Mouse (Mus musculus) erythroid progenitor cell, adult 5-6 weeks (primary cell): ENCODE measurements around the gene Nme6. TPM values are rescaled to one million over a fixed set of nuclear protein-coding genes. Genes with fewer than 3 reads are reported as not detected.

Source experiments
- ATAC-seq: replicated peaks from 2 replicates; pipeline ENCODE4 v1.8.0; 2016; ENCODE audit warnings: moderate number of reproducible peaks, mild to moderate bottlenecking, moderate TSS enrichment, inconsistent platforms; ENCODE audit not compliant: poor library complexity, low FRiP score, severe bottlenecking
- total RNA-seq, 2 experiments: library from RNA; stranded (forward) in 1 of 2; stranded (reverse) in 1 of 2; fragments of 150-400 nt in 1 of 2; fragments of 186-747, 209-891 nt in 1 of 2; gene quantifications; 2 replicates each; pipeline versions ENCODE4 v1.2.3 to v1.2.4; 2015 to 2017; ENCODE audit warnings: low replicate concordance in 2 of 2

Nme6 gene
- total RNA-seq, 2 experiments from 2014 or later: 10.0 to 12.2 TPM

DNA sequence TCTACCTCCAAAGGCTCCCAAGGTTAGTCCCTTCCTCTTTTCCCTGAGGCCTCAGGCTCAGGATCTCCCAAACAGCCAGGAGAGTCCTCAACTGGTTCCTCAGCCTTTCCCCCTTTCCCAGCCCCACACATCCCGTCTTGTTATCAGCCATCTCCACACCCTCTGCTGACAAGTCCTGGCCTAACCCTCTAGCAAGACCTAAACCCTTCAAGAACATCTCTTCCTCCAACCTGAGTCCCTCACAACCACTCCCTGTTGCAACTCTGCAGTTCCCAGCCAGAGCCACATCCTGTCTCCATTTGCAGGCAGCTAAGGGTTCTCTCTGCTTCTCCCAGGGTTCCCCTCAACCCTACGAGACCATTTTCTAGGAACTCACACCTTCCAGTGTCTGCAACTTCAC is 33.7 kb downstream of the Nme6 start:
- ATAC-seq: no peak

- ATAC-seq: no peak
Measured at GRCm38 (mm10) chr9:109870983-109871572, 38.5 kb downstream of the Nme6 start.

DNA sequence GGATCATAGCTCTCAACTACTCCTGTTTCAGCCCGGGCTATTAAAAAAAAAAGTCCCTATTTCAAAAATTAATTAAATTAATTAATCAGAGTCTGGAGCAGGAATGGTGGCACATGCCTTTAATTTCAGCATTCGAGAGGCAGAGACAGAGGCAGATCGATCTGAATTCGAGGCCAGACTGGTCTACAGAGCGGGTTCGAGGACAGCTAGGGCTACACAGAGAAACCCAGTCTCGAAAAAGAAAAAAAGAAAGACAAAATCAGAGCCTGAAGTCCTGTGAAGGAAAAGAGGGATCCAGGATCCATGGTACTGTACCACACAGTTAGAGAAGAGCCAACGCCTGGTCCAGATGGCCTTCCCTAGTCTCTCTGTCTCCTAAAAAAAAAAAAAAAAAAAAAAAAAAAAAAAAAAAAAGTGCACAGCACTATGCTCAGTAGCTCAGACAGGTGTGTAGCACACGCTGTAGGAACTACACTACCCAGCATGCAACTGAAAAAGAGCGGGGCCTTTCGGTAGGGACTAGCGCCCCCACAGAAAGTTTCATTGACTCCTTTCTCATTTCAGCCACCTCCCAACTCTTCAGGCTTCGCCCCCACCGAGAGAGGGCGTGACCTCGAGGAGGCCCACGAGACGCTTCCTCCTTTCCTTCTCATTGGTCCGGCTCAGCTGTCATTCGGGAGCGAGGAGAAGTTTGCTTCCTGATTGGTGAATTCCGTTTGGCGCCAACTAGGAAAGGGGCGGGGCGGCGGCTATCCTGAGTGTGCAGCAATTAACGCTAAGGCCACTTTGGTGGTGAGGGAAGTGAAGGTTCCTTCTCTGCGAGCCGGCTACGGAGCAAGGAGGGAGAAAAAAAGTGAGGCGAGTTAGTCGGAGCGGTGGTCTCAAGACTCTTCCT is 42.5 kb downstream of the Nme6 start, which contains the start of gene Cdc25a:
Gene Cdc25a (plus strand): TSS at position 783 of the 895 bp plus-strand sequence.
- ATAC-seq: peak; percentile 98

DNA sequence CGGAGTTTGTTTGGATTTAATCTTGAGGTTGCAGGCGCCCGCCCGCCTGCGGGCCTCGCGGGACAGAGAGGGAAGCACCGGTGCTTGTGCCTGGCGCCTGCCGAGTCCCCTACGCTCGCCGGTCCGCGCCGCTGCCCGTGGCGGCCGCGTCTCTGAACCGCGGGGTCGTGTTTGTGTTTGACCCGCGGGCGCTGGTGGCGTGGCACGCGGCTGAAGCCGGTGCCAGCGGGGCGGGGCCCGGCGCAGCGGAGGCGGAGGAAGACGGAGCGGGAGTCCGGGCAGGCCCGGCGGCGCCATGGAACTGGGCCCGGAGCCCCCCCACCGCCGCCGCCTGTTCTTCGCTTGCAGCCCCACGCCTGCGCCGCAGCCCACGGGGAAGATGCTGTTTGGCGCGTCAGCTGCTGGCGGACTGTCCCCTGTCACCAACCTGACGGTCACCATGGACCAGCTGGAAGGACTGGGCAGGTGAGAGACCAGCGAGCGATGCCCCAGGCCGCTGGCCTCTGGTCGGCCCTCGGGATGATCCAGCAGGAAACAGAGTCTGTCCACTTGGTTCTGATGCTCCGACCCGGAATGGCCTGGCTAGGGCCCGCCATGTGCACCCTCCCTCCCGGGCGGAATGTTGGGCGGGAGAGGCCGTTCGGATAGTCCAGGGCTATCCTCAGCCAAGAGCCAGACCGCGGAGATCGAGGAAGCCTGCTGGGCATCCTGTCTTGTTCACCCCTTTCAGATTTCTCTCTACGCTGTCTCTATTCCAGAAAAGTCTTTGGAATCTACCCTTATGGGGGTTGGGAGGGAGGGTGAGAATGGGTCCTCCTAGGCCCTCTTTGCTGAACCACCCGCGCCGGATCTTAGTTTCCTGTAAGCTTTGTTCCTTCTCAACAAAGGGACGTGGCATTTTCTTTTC is 43.4 kb downstream of the Nme6 start:
- ATAC-seq: peak; percentile 51

GRCm38 (mm10) chr9:109876756-109877155 is 44.2 kb downstream of the Nme6 start:
- no peak for ATAC-seq

DNA sequence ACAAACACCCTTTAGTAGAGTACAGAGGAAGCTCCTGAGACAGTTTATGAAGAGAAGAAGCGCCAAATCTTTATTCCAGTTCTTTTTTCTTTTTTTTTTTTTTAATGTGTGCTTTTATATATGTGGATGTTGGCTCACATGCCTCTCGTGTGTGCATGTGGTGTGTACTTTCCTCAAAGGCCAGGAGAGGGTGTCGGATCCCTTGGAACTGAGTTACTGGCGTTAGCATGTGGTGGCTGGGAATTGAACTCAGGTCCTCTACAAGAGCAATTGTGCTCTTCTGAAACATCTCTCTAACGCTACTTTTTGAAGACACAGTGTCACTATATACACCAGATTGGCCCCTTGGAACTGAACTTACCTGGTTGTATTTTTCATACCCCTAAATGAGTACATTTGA is 45.1 kb downstream of the Nme6 start:
- no peak for ATAC-seq

- no peak for ATAC-seq
Measured at GRCm38 (mm10) chr9:109879305-109879704, 46.8 kb downstream of the Nme6 start.

- no peak for ATAC-seq
Measured at GRCm38 (mm10) chr9:109886259-109886658, 53.7 kb downstream of the Nme6 start.

- no peak for ATAC-seq
Measured at GRCm38 (mm10) chr9:109887321-109887720, 54.8 kb downstream of the Nme6 start.

DNA sequence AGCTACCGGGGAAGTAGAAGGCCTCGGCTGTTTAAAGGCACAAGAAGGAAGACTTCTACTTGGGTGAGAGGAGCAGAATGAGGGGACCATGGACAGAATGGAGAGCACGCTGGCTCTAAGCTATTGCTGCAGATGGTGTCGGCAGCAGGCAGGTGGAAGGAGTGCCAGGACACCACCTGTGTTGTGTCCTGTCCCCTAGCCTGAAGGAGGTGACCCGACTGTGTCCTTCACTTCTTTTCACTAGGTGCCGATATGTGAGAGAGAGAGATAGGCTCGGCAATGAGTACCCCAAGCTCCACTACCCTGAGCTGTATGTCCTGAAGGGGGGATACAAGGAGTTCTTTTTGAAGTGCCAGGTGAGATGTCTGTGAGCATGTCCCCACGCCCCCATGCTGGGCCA is 59.0 kb downstream of the Nme6 start:
- ATAC-seq: no peak

Other genes with a start within 250 kb of the Nme6 start
- not detected in 2 replicates for gene Fbxw24, start 206.7 kb upstream of the Nme6 start, total RNA-seq (2015; ENCODE audit: low replicate concordance)
- gene Fbxw24, start 206.7 kb upstream of the Nme6 start, total RNA-seq (2017; ENCODE audit: low replicate concordance): not detected in 2 replicates
- not detected in 2 replicates for gene Fbxw25, start 168.1 kb upstream of the Nme6 start, total RNA-seq (2015; ENCODE audit: low replicate concordance)
- gene Fbxw25, start 168.1 kb upstream of the Nme6 start, total RNA-seq (2017; ENCODE audit: low replicate concordance): not detected in 2 replicates
- gene Fbxw18, start 130.0 kb upstream of the Nme6 start, total RNA-seq (2015; ENCODE audit: low replicate concordance): not detected in 2 replicates
- not detected in 2 replicates for gene Fbxw18, start 130.0 kb upstream of the Nme6 start, total RNA-seq (2017; ENCODE audit: low replicate concordance)
- not detected in 2 replicates for gene Fbxw26, start 86.7 kb upstream of the Nme6 start, total RNA-seq (2015; ENCODE audit: low replicate concordance)
- not detected in 2 replicates for gene Fbxw26, start 86.7 kb upstream of the Nme6 start, total RNA-seq (2017; ENCODE audit: low replicate concordance)
- not detected in 2 replicates for gene Fbxw27, start 42.1 kb upstream of the Nme6 start, total RNA-seq (2015; ENCODE audit: low replicate concordance)
- not detected in 2 replicates for gene Fbxw27, start 42.1 kb upstream of the Nme6 start, total RNA-seq (2017; ENCODE audit: low replicate concordance)
- not detected in 2 replicates for gene Spink8, start 20.5 kb upstream of the Nme6 start, total RNA-seq (2015; ENCODE audit: low replicate concordance)
- gene Spink8, start 20.5 kb upstream of the Nme6 start, total RNA-seq (2017; ENCODE audit: low replicate concordance): not detected in 2 replicates
- 769 and 967 TPM in 2 replicates for gene Camp, start 16.9 kb downstream of the Nme6 start, total RNA-seq (2015; ENCODE audit: low replicate concordance)
- gene Camp, start 16.9 kb downstream of the Nme6 start, total RNA-seq (2017; ENCODE audit: low replicate concordance): 327 and 371 TPM in 2 replicates
- 12.2 and 19.1 TPM in 2 replicates for gene Cdc25a, start 42.8 kb downstream of the Nme6 start, total RNA-seq (2015; ENCODE audit: low replicate concordance)
- gene Cdc25a, start 42.8 kb downstream of the Nme6 start, total RNA-seq (2017; ENCODE audit: low replicate concordance): 39.5 and 40.3 TPM in 2 replicates
- gene Map4, start 98.7 kb downstream of the Nme6 start, total RNA-seq (2015; ENCODE audit: low replicate concordance): 9.4 and 31.0 TPM in 2 replicates
- gene Map4, start 98.7 kb downstream of the Nme6 start, total RNA-seq (2017; ENCODE audit: low replicate concordance): 4.1 and 5.6 TPM in 2 replicates